Mouse (Mus musculus): Measurements from ENCODE around the gene Pnp.
"Not testable (repeated sequence)": the region's sequence is repeated elsewhere in the genome, so short reads cannot be mapped to it uniquely, and the experiment has no call there.

Pnp gene

DNA sequence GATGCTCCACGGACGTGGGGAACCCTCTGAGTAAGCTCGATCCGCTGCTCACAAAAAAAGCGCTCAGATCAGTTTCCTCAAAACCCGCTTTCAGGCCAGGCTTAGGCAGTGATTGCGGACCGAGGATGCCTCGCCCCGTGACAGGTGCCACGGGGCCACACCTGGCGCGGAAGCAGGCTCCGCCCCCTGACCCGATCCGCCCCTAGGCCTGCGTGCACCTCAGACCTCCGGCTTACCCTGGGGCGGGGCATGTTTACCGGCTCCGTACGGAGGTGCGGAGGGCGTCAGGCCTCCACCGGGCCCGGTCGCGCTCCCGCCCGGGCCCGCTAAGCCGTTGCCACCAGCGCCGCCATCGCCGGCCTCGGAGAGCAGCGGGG lies 517 bp upstream of the Pnp start:
- DNase-seq (ENCODE audit: low read depth) = peak; percentile 87

DNA sequence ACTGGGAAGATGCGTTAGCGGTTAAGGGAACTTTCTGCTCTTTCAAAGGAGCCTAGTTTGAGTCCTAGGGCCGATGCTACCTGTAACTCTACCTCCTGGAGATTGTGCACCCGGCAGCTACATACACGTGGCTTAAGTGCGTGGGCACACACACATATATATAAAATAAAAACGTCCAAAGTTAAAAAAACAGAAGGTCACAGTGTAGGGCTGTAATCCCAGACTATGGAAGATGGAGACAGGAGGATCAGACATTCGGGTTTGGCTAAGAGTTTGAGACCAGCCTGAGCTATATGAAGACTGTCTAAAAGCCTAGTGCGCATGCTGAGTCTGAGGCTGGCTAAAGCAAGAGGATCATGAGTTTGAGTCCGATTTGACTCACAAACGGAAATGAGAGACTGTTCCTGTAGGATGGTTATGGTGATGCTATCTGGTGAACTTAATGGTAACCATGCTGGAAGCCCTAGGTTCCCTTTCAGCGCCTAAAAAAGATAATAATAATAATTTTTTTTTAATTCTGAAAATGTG lies 675 bp downstream of the Pnp start:
- peak; percentile 58 for DNase-seq (ENCODE audit: low read depth)

DNA sequence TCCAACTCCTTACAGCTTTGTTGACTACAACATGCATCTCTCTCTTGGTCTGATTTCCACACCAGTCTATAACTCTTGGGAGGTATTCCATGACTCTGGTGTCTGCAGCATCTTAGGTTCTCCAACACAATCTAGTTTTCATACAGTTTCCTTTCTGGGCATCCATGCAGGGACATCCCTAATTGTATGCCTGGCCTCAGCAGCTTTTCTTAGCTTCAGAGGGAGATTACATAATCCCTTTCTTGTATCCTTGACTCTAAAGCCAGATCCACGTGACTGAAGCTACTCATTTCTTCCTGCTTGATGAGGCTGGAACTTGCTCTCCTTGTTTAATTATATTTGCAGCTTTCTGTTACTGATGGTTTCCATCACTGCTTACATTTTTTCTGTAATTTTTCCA lies 5.8 kb downstream of the Pnp start:
- no peak for DNase-seq (ENCODE audit: low read depth)

DNA sequence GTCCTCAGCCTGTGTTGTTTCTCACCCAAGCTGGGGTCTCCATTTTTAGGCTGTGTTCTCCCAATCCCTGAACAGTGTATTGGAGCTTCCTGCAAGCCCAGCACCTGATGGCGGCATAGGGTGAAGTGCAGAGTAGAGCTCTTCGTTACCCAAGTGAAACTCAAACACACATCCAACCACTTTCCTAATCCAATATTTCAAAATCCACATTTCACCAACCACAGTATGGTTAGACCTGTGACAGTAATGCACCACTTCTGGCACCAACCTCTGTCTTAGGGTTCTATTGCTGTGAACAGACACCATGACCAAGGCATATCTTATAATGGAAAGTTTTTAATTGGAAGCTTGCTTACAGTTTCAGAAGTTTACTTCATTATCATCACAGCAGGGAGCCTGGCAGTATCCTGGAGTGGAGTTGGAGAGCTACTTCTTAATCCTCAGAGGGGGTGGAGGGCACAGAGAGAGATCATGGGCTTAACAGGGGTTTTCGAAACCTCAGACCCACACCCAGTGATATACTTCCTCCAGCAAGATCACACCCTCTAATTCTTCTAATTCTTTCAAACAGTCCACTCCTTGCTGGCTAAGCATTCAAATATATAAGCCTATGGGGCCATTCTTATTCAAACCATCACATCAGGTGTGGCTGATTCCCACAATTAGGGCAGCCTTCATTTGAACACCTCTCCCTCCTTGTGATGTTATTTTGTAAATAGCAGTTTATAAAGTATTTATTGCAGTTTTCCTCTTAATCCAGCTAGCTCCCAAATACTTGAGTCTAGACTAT lies 7.4 kb downstream of the Pnp start:
- DNase-seq (ENCODE audit: low read depth) = no peak

DNA sequence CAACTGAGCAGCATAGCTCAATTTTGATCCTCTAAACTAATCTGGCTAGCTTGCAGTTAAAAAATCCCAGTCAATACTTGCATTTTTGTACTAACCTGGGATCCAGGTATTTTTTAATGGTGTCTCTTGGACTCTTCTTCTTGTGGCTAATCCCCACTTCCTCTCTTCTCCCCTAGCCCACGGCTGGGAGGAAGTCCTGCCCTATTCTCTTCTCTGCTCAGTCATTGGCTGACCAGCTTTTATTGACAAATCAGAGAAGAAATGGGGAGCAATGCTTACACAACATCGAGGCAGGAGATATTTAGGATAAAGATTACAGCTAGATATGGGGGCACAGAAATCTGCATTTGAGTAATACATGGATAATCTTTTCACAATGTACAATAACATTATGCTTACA lies 8.1 kb downstream of the Pnp start:
- DNase-seq (ENCODE audit: low read depth) = peak; percentile 42

DNA sequence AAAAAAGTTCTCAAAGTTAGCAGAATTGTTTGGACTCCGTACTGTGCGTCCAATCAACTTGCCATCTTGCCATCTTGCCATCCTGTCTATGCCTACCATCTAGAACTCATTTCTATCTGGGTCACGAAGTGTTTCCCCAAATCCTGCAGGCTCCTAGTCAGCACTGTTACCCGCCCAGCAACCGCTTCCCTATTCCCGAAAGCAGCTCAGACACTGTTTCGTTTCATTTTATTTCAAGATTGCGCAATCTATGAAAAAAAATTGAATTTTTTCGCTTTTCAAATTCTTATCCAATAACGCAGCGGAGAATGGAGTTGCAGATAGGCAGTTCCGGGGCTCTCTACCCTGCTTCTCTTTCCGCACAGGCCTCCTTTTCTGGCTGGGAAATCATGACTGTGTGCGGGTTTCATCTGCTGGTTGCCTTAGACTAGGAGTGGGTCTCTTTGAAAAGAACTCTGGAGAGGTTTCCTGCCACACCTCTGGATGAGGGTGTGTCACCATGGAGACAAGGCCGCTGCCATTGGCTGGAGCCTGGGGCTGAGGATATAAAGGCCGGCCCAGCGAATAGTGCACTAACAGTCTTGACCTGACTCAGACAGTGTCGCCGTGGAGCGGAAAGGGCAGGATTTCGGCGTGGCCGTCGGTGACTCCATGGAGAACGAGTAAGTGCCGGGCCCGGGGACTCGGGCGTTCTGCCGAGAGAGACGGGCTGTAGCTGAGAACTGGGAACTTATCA lies 13.2 kb downstream of the Pnp start, which contains the start of gene Gm49342:
Gm49342 (plus strand) TSS at position 586 of the 736 bp plus-strand sequence.
- peak; percentile 94 for DNase-seq (ENCODE audit: low read depth)

DNA sequence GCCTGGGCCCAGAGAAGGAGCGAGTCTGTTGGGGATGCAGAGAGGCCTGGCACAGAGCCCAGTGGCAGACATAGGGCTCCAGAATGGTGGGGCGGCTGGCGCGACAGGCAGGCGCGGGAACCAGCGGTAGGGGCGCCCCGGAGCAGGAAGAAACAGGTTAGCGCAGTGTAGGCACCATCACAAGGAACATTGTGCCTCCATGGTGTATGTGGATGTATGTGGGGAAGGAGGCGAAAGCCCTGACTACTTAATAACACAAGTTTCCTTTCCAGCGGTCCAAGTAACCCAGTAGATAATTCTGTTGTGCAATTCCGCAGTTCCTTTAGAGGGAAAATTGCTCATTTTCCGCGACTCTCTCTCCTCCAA lies 13.8 kb downstream of the Pnp start:
- not testable (repeated sequence) for DNase-seq (ENCODE audit: low read depth)

DNA sequence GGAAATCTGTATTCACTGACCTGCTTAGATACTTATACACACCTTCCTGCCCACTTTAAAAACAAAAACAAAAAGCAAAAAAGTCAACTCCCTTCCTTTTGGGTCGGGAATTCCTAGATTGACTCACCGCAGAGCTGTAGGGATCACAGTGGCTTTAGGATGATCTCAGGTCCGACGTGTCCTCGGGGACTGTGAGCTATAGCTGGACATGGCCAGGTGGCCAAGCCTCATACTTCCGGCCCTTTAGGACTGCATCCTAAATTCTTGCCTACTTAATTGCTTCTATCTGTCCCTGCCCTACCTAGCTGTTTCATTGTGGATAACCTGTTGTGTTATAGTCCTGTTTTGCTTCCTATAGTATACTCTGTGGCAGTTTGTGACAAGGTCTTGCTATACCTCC lies 14.2 kb downstream of the Pnp start:
- DNase-seq (ENCODE audit: low read depth) = not testable (repeated sequence)

DNA sequence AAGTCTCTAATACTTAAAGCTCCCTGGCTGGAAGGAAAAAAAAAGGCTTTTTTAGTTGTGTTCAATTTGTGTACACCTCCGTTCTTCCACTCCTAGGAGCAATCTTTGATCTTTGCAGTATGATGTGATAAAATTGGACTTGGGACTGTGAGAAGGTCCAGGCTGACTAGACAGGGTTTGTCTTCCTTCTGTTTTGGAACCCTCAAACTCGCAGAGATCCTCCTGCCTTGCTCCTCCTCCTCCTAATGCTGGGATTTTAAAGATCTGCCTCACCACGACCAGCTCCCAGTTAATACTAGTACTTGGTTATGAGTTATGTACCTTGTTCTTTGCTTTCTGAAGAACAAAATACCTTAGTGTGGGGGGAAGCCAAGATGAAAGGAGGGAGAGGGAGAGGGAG lies 14.6 kb downstream of the Pnp start:
- not testable (repeated sequence) for DNase-seq (ENCODE audit: low read depth)

DNA sequence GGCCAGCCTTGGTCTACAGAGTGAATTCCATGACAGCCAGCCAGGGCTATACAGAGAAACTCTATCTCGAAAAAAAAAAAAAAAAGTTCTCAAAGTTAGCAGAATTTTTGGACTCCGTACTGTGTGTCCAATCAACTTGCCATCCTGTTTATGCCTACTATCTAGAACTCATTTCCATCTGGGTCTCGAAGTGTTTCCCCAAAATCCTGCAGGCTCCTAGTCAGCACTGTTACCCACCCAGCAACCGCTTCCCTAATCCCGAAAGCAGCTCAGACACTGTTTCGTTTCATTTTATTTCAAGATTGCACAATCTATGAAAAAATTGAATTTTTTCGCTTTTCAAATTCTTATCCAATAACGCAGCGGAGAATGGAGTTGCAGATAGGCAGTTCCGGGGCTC lies 24.6 kb downstream of the Pnp start:
- no peak for DNase-seq (ENCODE audit: low read depth)

DNA sequence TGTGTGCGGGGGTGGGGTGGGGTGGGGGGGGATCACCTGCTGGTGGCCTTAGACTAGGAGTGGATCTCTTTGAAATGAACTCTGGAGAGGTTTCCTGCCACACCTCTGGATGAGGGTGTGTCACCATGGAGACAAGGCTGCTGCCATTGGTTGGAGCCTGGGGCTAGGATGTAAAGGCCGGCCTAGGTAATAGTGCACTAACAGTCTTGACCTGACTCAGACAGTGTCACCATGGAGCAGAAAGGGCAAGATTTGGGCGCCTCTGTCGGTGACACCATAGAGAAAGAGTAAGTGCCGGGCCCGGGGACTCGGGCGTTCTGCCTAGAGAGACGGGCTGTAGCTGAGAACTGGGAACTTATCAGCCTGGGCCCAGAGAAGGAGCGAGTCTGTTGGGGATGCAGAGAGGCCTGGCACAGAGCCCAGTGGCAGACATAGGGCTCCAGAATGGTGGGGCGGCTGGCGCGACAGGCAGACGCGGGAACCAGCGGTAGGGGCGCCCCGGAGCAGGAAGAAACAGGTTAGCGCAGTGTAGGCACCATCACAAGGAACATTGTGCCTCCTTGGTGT lies 25.1 kb downstream of the Pnp start, which contains the start of gene Pnp2:
Pnp2 (plus strand) TSS at position 51 of the 567 bp plus-strand sequence.
- DNase-seq (ENCODE audit: low read depth) = peak; percentile 71

DNA sequence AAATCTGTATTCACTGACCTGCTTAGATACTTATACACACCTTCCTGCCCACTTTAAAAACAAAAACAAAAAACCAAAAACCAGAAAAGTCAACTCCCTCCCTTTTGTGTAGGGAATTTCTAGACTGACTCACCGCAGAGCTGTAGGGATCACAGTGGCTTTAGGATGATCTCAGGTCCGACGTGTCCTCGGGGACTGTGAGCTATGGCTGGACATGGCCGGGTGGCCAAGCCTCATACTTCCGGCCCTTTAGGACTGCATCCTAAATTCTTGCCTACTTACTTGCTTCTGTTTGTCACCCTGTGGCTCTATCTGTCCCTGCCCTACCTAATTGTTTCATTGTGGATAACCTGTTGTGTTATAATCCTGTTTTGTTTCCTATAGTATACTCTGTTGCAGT lies 25.8 kb downstream of the Pnp start:
- not testable (repeated sequence) for DNase-seq (ENCODE audit: low read depth)

DNA sequence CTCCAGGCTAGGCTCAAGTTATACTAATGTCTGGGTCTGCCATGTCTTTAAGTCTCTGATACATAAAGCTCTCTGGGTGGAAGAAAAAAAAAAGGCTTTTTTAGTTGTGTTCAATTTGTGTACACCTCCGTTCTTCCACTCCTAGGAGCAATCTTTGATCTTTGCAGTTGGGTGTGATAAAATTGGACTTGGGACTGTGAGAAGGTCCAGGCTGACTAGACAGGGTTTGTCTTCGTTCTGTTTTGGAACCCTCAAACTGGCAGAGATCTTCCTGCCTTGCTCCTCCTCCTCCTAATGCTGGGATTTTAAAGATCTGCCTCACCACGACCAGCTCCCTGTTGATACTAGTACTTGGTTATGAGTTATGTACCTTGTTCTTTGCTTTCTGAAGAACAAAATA lies 26.3 kb downstream of the Pnp start:
- not testable (repeated sequence) for DNase-seq (ENCODE audit: low read depth)

DNA sequence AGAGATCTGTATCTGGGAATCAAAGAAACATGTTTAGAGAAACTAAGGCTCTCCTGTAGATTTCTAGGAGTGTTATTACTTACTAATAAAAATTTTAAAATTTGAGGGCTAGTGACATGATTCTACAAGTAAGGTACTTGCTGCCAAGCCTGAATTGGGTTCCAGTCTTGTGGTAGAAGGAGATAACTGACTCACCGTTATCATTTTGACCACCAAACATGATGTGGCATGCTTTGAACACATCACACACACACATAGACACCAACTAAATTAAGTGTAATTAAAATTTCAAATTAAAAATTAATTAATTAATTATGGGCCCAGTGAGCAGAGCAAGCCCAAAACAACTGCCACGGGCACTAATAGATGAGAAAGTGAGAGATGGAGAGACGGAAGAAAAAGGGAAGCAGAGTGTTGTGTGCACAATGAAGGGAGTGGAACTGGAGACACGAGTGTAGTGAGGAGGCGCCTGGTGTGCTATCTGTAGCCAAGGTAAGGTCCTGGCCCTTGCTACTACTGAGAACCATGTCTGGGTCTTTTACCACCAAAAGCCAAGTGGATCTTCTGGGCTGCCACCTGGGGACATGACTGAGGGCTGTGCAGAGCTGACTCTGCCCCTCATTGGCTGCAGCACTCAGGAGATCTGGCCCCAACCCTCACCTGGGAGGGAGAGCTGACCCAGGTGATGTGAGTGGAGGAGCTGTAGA lies 27.6 kb downstream of the Pnp start:
- not testable (repeated sequence) for DNase-seq (ENCODE audit: low read depth)

DNA sequence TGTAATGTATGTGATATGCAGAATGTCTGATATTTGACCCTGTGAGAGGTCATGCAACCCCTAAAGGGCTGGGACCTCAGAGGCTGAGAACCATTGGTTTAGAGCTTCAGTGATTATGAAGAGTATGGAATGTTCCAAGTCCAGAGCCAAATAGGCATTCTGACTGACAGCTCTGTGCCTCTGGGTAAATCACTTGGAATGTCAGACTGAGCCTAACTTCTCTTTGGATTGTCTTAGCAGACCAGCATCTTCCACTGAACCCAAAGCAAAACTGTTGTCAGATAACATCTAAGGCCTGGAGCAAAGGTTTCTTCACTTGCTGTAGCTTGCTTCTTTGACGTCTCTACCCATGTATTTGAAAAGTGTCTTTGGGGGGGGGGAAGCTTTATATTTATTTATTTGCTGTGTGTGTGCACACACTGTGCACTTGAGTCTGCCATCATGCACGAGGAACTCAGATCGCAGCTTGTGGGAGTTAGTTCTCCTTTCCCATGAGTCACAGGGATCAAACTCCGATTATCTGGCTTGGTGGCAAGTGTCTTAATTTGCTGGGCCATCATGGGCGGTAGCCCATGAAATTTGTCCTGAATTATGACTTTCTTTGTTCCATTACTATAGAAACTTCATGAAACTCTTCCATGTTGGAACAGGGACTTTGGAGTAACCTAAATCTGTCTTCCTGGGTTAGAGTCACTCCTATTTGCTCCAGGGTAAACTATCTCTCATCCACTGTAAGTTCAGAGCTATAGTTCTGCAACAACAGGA lies 37.5 kb downstream of the Pnp start:
- DNase-seq (ENCODE audit: low read depth) = no peak

DNA sequence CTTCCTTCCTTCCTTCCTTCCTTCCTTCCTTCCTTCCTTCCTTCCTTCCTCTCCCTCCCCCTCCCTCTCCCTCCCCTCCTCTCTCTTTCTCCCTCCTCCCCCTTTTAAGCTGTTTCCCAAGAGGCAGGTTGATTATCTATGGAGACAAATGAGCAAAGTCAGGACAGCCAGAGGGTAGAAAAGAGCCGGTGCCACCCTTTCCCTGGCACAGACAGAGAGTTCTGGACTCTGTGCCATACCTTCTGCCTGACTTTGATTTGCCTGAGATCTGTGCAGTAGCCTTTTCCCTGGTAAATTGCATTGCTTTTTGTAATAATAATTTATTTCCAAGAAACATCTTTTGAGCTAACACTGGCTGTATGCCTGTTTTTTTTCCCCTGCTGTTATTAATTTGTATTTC lies 38.2 kb downstream of the Pnp start:
- no peak for DNase-seq (ENCODE audit: low read depth)

DNA sequence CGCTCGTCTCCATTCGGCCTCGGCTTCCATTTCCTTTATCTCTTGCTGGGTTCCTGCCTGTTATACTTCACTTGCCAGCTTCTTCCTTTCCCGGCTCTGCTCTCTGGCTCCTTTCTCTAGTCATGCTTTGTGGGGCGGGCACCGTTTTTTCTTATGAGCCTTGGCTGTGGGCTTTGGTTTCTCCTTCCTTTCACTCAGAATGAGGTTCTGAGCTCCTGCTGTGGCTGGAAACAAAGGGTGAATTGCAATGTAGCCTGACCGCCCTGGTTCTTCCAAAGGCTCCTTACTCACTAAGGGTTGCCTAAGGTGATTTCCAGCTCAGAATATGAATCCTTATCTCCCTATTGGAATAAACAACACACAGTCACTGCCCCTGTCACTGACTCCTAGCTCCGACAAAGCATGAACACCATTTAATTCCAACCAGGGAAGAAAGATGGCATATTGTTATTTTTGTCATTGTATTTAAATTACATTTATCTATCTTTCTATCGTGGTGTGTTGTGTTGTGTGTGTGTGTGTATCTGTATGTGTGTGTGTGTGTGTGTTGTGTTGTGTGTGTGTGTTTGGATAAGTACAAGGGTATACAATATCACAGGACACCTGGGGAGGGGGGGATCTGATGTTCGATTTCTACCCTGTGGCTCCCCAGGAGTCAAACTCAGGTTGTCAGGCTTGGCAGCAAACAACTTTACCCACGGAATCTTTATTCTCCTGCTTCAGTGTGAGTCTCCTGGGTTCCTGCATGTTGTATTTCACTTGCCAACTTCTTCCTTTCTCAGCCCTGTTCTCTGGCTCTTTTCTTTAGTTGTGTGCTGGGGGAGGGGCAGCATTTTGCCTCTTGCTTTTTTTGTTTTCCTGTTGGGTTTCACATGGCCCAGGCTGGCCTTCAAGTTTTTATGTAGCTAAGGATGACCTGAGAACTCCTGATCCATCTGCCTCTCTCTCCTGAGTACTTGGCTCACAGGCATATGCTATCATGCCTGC lies 39.0 kb downstream of the Pnp start:
- no peak for DNase-seq (ENCODE audit: low read depth)

DNA sequence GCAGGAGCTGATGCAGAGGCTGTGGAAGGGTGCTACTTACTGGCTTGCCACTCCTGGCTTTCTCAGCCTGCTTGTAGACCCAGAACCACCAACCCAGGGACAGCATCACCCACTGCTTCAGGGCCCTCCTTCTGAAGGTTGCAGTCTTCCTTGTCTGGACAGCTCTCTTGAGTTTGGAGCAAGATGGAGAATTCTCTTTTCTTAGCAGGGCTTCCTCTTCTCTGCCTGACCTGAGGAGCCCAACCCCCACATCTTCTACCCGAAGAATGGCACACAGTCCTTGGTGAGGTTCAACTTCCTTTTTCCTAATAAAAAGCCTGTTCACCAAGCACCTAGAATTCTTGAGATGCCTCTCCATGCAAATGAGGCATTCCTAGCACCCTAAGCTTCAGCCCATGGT lies 39.9 kb downstream of the Pnp start:
- DNase-seq (ENCODE audit: low read depth) = no peak

DNA sequence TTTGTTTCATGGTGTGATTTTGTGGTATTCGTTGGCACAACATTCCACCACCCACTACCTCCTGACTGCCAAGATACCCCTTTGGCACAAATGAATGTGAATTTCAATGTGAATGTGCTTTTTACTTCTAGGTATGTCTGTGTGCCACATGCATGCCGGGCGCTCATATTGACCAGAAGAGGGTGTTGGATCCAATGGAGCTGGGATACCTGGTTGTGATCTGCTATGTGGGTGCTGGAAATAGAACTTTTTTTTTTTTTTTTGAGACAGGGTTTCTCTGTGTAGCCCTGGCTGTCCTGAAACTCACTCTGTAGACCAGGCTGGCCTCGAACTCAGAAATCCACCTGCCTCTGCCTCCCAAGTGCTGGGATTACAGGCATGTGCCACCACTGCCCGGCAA lies 42.2 kb downstream of the Pnp start:
- not testable (repeated sequence) for DNase-seq (ENCODE audit: low read depth)

DNA sequence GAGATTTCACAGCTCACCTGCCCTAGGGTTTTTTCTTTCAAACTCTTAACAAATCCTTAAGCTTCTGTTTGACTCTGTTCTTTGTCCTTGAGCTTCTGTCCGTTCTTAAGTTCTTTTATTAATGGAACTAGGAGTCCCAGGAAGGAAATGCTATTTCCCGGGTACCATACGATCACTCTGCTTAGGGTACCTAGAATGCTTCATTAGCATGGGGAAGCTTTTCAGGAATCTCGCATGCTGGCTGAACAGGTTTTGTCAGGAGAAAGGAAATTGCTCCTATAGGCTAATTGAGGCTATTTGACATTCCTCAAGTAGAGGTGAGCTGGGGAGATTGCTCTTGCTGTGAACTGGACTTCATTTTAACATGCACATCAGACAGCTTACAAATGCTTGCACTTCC lies 42.8 kb downstream of the Pnp start:
- no peak for DNase-seq (ENCODE audit: low read depth)

Data from induced T-regulatory cell, adult 2 months (primary cell).